Mouse (Mus musculus): ENCODE results near the gene Ilkap. TPM values are rescaled to one million over a fixed set of nuclear protein-coding genes. Genes with fewer than 3 reads are reported as not detected.

The Ilkap gene
- polyA plus RNA-seq, 1 experiment = 80.3 TPM

DNA sequence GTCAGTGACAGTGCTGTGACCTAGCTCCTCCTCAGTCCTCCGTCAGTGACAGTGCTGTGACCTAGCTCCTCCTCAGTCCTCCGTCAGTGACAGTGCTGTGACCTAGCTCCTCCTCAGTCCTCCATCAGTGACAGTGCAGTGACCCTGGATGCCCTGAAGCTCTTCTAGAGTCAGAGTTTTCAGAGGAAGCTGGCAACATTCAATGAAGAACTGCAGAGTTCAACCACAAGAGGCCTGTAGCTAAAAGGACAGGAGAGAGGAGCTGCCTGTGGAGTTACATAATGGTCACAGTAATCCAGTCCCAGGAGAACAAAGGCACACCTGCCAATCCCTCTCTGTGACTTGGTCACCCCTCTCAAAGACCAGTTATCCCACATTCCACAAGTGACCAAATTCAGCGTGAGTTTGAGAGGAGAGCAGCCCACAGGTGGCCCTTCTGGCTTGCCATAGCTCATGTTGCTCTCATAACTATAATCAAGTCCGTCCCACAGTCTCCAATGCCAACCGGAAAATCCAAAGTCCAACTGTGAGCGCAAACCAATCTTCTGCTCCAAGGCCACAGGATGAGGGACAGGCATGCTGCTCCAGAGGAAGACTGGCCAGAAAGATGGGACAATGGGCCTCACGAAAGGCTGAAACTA, 43.9 kb upstream of the Ilkap start:
- H3K36me3 ChIP-seq (ENCODE audit: control insufficient read depth, insufficient read depth) = peaks cover 13% of the 10 kb centered on the region
- no peaks in the 10 kb centered on the region for H3K27me3 ChIP-seq (ENCODE audit: control insufficient read depth, insufficient read depth, insufficient read length)
- no peak for TF ChIP-seq MAX (IDR thresholded peaks at IDR 0.05; ENCODE audit: low read depth)
- TF ChIP-seq MYOG (IDR thresholded peaks at IDR 0.05; ENCODE audit: control insufficient read depth in 1 of 3, insufficient read depth in 1 of 3, insufficient read length in 2 of 3, low read depth in 2 of 3) = no peak
- no peak for TF ChIP-seq USF1 (IDR thresholded peaks at IDR 0.05; ENCODE audit: low read depth)
- TF ChIP-seq REST (IDR thresholded peaks at IDR 0.05; ENCODE audit: insufficient read depth, insufficient read length) = no peak
- TF ChIP-seq TCF3 (IDR thresholded peaks at IDR 0.05; ENCODE audit: insufficient read length, low read depth) = no peak
- TF ChIP-seq CEBPB (IDR thresholded peaks at IDR 0.05; ENCODE audit: insufficient read depth, poor library complexity, severe bottlenecking) = no peak
- TF ChIP-seq POLR2A (IDR thresholded peaks at IDR 0.05; ENCODE audit: insufficient read length, low read depth) = no peak
- no peak for TF ChIP-seq SRF (IDR thresholded peaks at IDR 0.05; ENCODE audit: control insufficient read depth, insufficient read length, low read depth)
- TF ChIP-seq MYOD1 (IDR thresholded peaks at IDR 0.05; ENCODE audit: control insufficient read depth in 1 of 3, insufficient read length in 2 of 3, low read depth in 2 of 3) = no peak
- no peak for TF ChIP-seq POLR2AphosphoS2 (IDR thresholded peaks at IDR 0.05; ENCODE audit: insufficient read length, low read depth)
- TF ChIP-seq E2F4 (IDR thresholded peaks at IDR 0.05; ENCODE audit: insufficient read depth) = no peak
- no peak for TF ChIP-seq TCF12 (IDR thresholded peaks at IDR 0.05; ENCODE audit: insufficient read depth, poor library complexity, severe bottlenecking)

DNA sequence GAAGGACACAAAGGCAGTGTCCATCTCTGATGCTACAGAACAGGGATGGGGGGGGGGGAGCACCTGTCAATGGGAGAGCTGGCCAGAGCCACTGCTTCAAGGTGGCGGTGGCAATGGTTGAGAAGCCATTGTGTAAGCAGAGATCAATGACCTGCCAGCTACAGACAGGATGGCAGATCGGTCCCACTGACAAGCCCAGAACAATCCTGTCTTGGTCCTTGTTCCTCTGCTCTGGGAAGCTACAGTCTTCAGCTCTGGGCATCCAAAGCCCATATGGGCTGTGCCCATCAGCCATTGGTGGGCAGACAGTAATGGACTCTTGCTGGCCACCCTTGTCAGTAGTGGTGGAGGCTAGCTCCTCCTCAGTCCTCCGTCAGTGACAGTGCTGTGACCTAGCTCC, 43.2 kb upstream of the Ilkap start:
- Histone ChIP-seq H3K4me2 (ENCODE audit: low read depth) (no peak overlapping the region), H3K79me2 (ENCODE audit: control insufficient read depth, insufficient read depth) (no peaks in the 10 kb centered on the region), H3K36me3 (ENCODE audit: control insufficient read depth, insufficient read depth) (peaks cover 8% of the 10 kb centered on the region), H3K27me3 (ENCODE audit: control insufficient read depth, insufficient read depth, insufficient read length) (no peaks in the 10 kb centered on the region), H3K4me3 (no peak overlapping the region), H3ac (ENCODE audit: control insufficient read depth, insufficient read length) (no peak overlapping the region)
- TF ChIP-seq E2F4 (IDR thresholded peaks at IDR 0.05; ENCODE audit: insufficient read depth) (no peak), CEBPB (IDR thresholded peaks at IDR 0.05; ENCODE audit: insufficient read depth, poor library complexity, severe bottlenecking) (no peak), POLR2A (IDR thresholded peaks at IDR 0.05; ENCODE audit: insufficient read length, low read depth) (no peak), TCF3 (IDR thresholded peaks at IDR 0.05; ENCODE audit: insufficient read length, low read depth) (no peak), REST (IDR thresholded peaks at IDR 0.05; ENCODE audit: insufficient read depth, insufficient read length) (no peak), MAX (IDR thresholded peaks at IDR 0.05; ENCODE audit: low read depth) (no peak), MYOG (IDR thresholded peaks at IDR 0.05; ENCODE audit: control insufficient read depth in 1 of 3, insufficient read depth in 1 of 3, insufficient read length in 2 of 3, low read depth in 2 of 3) (no peak), USF1 (IDR thresholded peaks at IDR 0.05; ENCODE audit: low read depth) (no peak), SRF (IDR thresholded peaks at IDR 0.05; ENCODE audit: control insufficient read depth, insufficient read length, low read depth) (no peak), MYOD1 (IDR thresholded peaks at IDR 0.05; ENCODE audit: control insufficient read depth in 1 of 3, insufficient read length in 2 of 3, low read depth in 2 of 3) (no peak), TCF12 (IDR thresholded peaks at IDR 0.05; ENCODE audit: insufficient read depth, poor library complexity, severe bottlenecking) (no peak), POLR2AphosphoS2 (IDR thresholded peaks at IDR 0.05; ENCODE audit: insufficient read length, low read depth) (no peak)

More for the DNA sequence above, 43.9 kb upstream of the Ilkap start:
- Histone ChIP-seq H3ac (ENCODE audit: control insufficient read depth, insufficient read length) (no peak overlapping the region), H3K79me2 (ENCODE audit: control insufficient read depth, insufficient read depth) (no peaks in the 10 kb centered on the region), H3K4me2 (ENCODE audit: low read depth) (no peak overlapping the region), H3K4me3 (no peak overlapping the region)

DNA sequence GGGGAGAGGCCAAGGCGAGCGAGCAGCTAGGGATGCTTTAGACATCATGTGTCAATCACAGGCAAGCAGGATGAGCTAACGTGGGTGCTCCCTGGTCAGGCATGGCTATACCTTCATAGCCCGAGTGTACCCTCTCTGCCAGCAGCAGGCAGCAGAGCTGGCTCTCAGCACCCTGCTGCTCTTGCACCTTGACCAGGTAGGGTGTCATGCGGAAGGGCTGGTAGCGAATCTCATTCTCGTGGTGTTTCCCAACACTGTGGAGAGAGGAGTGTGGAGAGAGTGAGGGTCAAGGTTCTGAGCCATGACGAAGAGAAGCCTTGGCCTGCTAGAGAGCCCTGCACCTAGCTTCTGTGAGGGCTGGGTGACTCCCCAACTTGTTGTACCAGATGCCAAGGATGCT, 41.2 kb upstream of the Ilkap start:
- Histone ChIP-seq H3K4me2 (ENCODE audit: low read depth) (no peak overlapping the region), H3K79me2 (ENCODE audit: control insufficient read depth, insufficient read depth) (no peaks in the 10 kb centered on the region), H3K4me3 (no peak overlapping the region), H3ac (ENCODE audit: control insufficient read depth, insufficient read length) (no peak overlapping the region), H3K27me3 (ENCODE audit: control insufficient read depth, insufficient read depth, insufficient read length) (no peaks in the 10 kb centered on the region), H3K36me3 (ENCODE audit: control insufficient read depth, insufficient read depth) (peaks cover 16% of the 10 kb centered on the region)
- TF ChIP-seq MAX (IDR thresholded peaks at IDR 0.05; ENCODE audit: low read depth) = no peak
- no peak for TF ChIP-seq CEBPB (IDR thresholded peaks at IDR 0.05; ENCODE audit: insufficient read depth, poor library complexity, severe bottlenecking)
- TF ChIP-seq REST (IDR thresholded peaks at IDR 0.05; ENCODE audit: insufficient read depth, insufficient read length) = no peak
- no peak for TF ChIP-seq TCF12 (IDR thresholded peaks at IDR 0.05; ENCODE audit: insufficient read depth, poor library complexity, severe bottlenecking)
- TF ChIP-seq POLR2A (IDR thresholded peaks at IDR 0.05; ENCODE audit: insufficient read length, low read depth) = no peak
- no peak for TF ChIP-seq E2F4 (IDR thresholded peaks at IDR 0.05; ENCODE audit: insufficient read depth)
- TF ChIP-seq USF1 (IDR thresholded peaks at IDR 0.05; ENCODE audit: low read depth) = no peak
- no peak for TF ChIP-seq MYOD1 (IDR thresholded peaks at IDR 0.05; ENCODE audit: control insufficient read depth in 1 of 3, insufficient read length in 2 of 3, low read depth in 2 of 3)
- no peak for TF ChIP-seq SRF (IDR thresholded peaks at IDR 0.05; ENCODE audit: control insufficient read depth, insufficient read length, low read depth)
- TF ChIP-seq POLR2AphosphoS2 (IDR thresholded peaks at IDR 0.05; ENCODE audit: insufficient read length, low read depth) = no peak
- no peak for TF ChIP-seq MYOG (IDR thresholded peaks at IDR 0.05; ENCODE audit: control insufficient read depth in 1 of 3, insufficient read depth in 1 of 3, insufficient read length in 2 of 3, low read depth in 2 of 3)
- TF ChIP-seq TCF3 (IDR thresholded peaks at IDR 0.05; ENCODE audit: insufficient read length, low read depth) = no peak

DNA sequence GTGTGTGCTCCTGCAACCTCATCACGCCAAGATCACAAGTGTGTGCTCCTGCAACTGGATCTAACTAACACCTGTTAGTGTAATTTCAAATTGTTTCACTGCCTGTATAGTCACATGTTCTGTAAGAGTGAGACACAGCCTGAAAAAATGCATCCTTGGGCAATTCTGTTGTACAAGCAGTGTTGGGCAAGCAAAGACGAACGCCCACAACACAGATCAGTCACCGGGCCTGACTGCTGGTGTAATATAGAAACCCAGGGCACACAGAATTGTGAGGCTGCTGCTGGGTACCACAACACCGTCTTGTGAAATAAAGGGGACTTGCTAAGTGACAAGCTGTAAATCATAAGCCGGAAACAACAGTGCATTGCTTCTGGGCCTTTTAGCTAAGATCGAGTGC, 39.0 kb upstream of the Ilkap start:
- Histone ChIP-seq H3K4me2 (ENCODE audit: low read depth) (no peak overlapping the region), H3K27me3 (ENCODE audit: control insufficient read depth, insufficient read depth, insufficient read length) (no peaks in the 10 kb centered on the region), H3ac (ENCODE audit: control insufficient read depth, insufficient read length) (no peak overlapping the region), H3K79me2 (ENCODE audit: control insufficient read depth, insufficient read depth) (no peaks in the 10 kb centered on the region), H3K4me3 (no peak overlapping the region), H3K36me3 (ENCODE audit: control insufficient read depth, insufficient read depth) (peaks cover 8% of the 10 kb centered on the region)
- TF ChIP-seq POLR2AphosphoS2 (IDR thresholded peaks at IDR 0.05; ENCODE audit: insufficient read length, low read depth) (no peak), TCF3 (IDR thresholded peaks at IDR 0.05; ENCODE audit: insufficient read length, low read depth) (no peak), USF1 (IDR thresholded peaks at IDR 0.05; ENCODE audit: low read depth) (no peak), MYOG (IDR thresholded peaks at IDR 0.05; ENCODE audit: control insufficient read depth in 1 of 3, insufficient read depth in 1 of 3, insufficient read length in 2 of 3, low read depth in 2 of 3) (no peak), REST (IDR thresholded peaks at IDR 0.05; ENCODE audit: insufficient read depth, insufficient read length) (no peak), E2F4 (IDR thresholded peaks at IDR 0.05; ENCODE audit: insufficient read depth) (no peak), TCF12 (IDR thresholded peaks at IDR 0.05; ENCODE audit: insufficient read depth, poor library complexity, severe bottlenecking) (no peak), MYOD1 (IDR thresholded peaks at IDR 0.05; ENCODE audit: control insufficient read depth in 1 of 3, insufficient read length in 2 of 3, low read depth in 2 of 3) (no peak), POLR2A (IDR thresholded peaks at IDR 0.05; ENCODE audit: insufficient read length, low read depth) (no peak), CEBPB (IDR thresholded peaks at IDR 0.05; ENCODE audit: insufficient read depth, poor library complexity, severe bottlenecking) (no peak), SRF (IDR thresholded peaks at IDR 0.05; ENCODE audit: control insufficient read depth, insufficient read length, low read depth) (no peak), MAX (IDR thresholded peaks at IDR 0.05; ENCODE audit: low read depth) (no peak)

All from myocyte (in vitro differentiated cells).